Mouse (Mus musculus) cortical plate, adult 2 months (tissue): ENCODE data around the gene Cdk5rap2.

Source experiments
- CTCF ChIP-seq: fragments of 200-500 bp; IDR thresholded peaks from 2 replicates; pipeline ENCODE4 v1.5.1; 2011; ENCODE audit warnings: mild to moderate bottlenecking, control low read depth, low read length; ENCODE audit not compliant: insufficient read depth; ENCODE audit errors: extremely low read depth
- POLR2A ChIP-seq: fragments of 200-500 bp; IDR thresholded peaks from 2 replicates; pipeline ENCODE4 v1.6.1; 2011; ENCODE audit warnings: mild to moderate bottlenecking, low read length, control low read depth; ENCODE audit not compliant: insufficient read depth; ENCODE audit errors: extremely low read depth

GRCm38 (mm10) chr4:70394736-70395135 is 15.5 kb downstream of the Cdk5rap2 start:
- TF ChIP-seq POLR2A (no peak), CTCF (no peak)
